Mouse (Mus musculus): ENCODE measurements around the gene B4galnt3. TPM values are rescaled to one million over a fixed set of nuclear protein-coding genes. Genes with fewer than 3 reads are reported as not detected.

The B4galnt3 gene
- polyA plus RNA-seq, 1 experiment, result 0.65 TPM

- DNase-seq, result no peak
- TF ChIP-seq POLR2A (IDR thresholded peaks at IDR 0.05; ENCODE audit: borderline replicate concordance, insufficient read depth, low read length) (no peak), CTCF (IDR thresholded peaks at IDR 0.05; ENCODE audit: borderline replicate concordance, insufficient read depth, low read depth, low read length) (no peak)
Measured at GRCm38 (mm10) chr6:120172294-120173017, 121.9 kb downstream of the B4galnt3 start.

DNA sequence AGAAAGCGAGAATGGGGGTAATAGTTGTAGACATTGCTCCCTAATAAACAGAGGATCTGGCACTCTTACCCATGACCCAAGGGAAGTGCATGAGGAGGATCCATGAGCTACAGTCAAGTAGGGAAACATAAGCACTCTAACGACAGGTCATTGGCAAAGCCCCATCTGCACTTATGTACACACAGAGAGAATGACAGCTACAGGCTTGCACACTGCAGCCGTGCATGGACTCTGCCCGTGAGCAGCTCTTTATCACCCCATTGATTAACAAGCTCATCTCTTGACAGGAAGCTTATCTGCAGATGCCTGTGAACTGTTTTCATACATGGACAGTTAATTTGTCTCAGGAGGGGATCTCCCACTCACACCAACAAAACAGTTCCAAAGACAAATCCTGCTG lies 126.8 kb downstream of the B4galnt3 start:
- Histone ChIP-seq H3K4me3 (replicated peaks; ENCODE audit: insufficient read depth, low read depth, low read length) (no peak overlapping the region), H3K4me1 (ENCODE audit: control insufficient read depth, insufficient read depth, low read length) (no peaks in the 10 kb centered on the region), H3K27me3 (ENCODE audit: control insufficient read depth, insufficient read depth, low read length) (no peaks in the 10 kb centered on the region), H3K27ac (ENCODE audit: insufficient read depth, low read length) (no peak overlapping the region)
- WGBS, result 72% methylated on average over 4 of the region's 4 CpGs
- DNase-seq, result no peak
- TF ChIP-seq POLR2A (IDR thresholded peaks at IDR 0.05; ENCODE audit: borderline replicate concordance, insufficient read depth, low read length) (no peak), CTCF (IDR thresholded peaks at IDR 0.05; ENCODE audit: borderline replicate concordance, insufficient read depth, low read depth, low read length) (no peak)

More at GRCm38 (mm10) chr6:120172294-120173017, 121.9 kb downstream of the B4galnt3 start:
- H3K4me1 ChIP-seq (ENCODE audit: control insufficient read depth, insufficient read depth, low read length), result no peaks in the 10 kb centered on the region
- WGBS, result 75% methylated on average over 8 of the region's 8 CpGs
- no peaks in the 10 kb centered on the region for H3K27me3 ChIP-seq (ENCODE audit: control insufficient read depth, insufficient read depth, low read length)
- H3K27ac ChIP-seq (ENCODE audit: insufficient read depth, low read length), result no peak overlapping the region
- no peak overlapping the region for H3K4me3 ChIP-seq (replicated peaks; ENCODE audit: insufficient read depth, low read depth, low read length)

GRCm38 (mm10) chr6:120164765-120165164 lies 129.6 kb downstream of the B4galnt3 start:
- Histone ChIP-seq H3K4me1 (ENCODE audit: control insufficient read depth, insufficient read depth, low read length) (peaks cover 1% of the 10 kb centered on the region; the same call in 1 of the 2 replicates), H3K27me3 (ENCODE audit: control insufficient read depth, insufficient read depth, low read length) (no peaks in the 10 kb centered on the region), H3K27ac (ENCODE audit: insufficient read depth, low read length) (no peak overlapping the region), H3K4me3 (replicated peaks; ENCODE audit: insufficient read depth, low read depth, low read length) (no peak overlapping the region)
- TF ChIP-seq CTCF (IDR thresholded peaks at IDR 0.05; ENCODE audit: borderline replicate concordance, insufficient read depth, low read depth, low read length) (no peak), POLR2A (IDR thresholded peaks at IDR 0.05; ENCODE audit: borderline replicate concordance, insufficient read depth, low read length) (no peak)
- 51% methylated on average over 4 of the region's 4 CpGs for WGBS
- no peak for DNase-seq

- no peak for TF ChIP-seq CTCF (IDR thresholded peaks at IDR 0.05; ENCODE audit: borderline replicate concordance, insufficient read depth, low read depth, low read length)
- no peak for TF ChIP-seq POLR2A (IDR thresholded peaks at IDR 0.05; ENCODE audit: borderline replicate concordance, insufficient read depth, low read length)
- H3K4me1 ChIP-seq (ENCODE audit: control insufficient read depth, insufficient read depth, low read length), result peaks cover 9% of the 10 kb centered on the region
- H3K27me3 ChIP-seq (ENCODE audit: control insufficient read depth, insufficient read depth, low read length), result no peaks in the 10 kb centered on the region
- H3K27ac ChIP-seq (ENCODE audit: insufficient read depth, low read length), result no peak overlapping the region
- 71% methylated on average over 6 of the region's 6 CpGs for WGBS
- DNase-seq, result no peak
- H3K4me3 ChIP-seq (replicated peaks; ENCODE audit: insufficient read depth, low read depth, low read length), result no peak overlapping the region
Measured at GRCm38 (mm10) chr6:120162928-120163327, 131.4 kb downstream of the B4galnt3 start.

- Histone ChIP-seq H3K4me1 (ENCODE audit: control insufficient read depth, insufficient read depth, low read length) (peaks cover 9% of the 10 kb centered on the region), H3K4me3 (replicated peaks; ENCODE audit: insufficient read depth, low read depth, low read length) (no peak overlapping the region), H3K27me3 (ENCODE audit: control insufficient read depth, insufficient read depth, low read length) (no peaks in the 10 kb centered on the region), H3K27ac (ENCODE audit: insufficient read depth, low read length) (no peak overlapping the region)
- TF ChIP-seq POLR2A (IDR thresholded peaks at IDR 0.05; ENCODE audit: borderline replicate concordance, insufficient read depth, low read length) (no peak), CTCF (IDR thresholded peaks at IDR 0.05; ENCODE audit: borderline replicate concordance, insufficient read depth, low read depth, low read length) (no peak)
- 20% methylated on average over 9 of the region's 9 CpGs for WGBS
- peak; percentile 22 to 62 for DNase-seq
Measured at GRCm38 (mm10) chr6:120159133-120159901, 135.0 kb downstream of the B4galnt3 start.

DNA sequence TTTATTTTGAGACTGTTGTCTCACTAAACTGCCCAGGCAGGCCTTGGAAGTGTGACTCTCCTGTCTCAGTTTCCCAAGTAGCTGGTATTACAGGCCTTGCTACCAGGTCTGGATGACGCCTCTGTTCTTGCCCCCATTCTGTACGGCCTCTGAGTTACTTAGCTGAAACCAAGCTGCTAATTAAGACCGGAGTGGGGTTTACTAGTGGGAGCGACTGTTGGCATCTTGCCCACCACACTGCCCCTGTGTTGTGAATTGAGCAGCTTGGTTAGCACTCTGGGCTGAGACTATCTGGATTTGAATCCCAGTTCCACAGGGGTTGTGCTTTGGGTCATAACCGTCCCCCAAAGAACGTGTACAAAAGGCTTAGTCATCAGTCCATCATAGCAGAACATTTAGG lies 136.9 kb downstream of the B4galnt3 start:
- TF ChIP-seq CTCF (IDR thresholded peaks at IDR 0.05; ENCODE audit: borderline replicate concordance, insufficient read depth, low read depth, low read length), result no peak
- no peak for TF ChIP-seq POLR2A (IDR thresholded peaks at IDR 0.05; ENCODE audit: borderline replicate concordance, insufficient read depth, low read length)
- no peak for DNase-seq
- WGBS, result 53% methylated on average over 6 of the region's 6 CpGs
- no peak overlapping the region for H3K27ac ChIP-seq (ENCODE audit: insufficient read depth, low read length)
- peaks cover 9% of the 10 kb centered on the region for H3K4me1 ChIP-seq (ENCODE audit: control insufficient read depth, insufficient read depth, low read length)
- no peak overlapping the region for H3K4me3 ChIP-seq (replicated peaks; ENCODE audit: insufficient read depth, low read depth, low read length)
- H3K27me3 ChIP-seq (ENCODE audit: control insufficient read depth, insufficient read depth, low read length), result no peaks in the 10 kb centered on the region

- no peak for DNase-seq
- TF ChIP-seq CTCF (IDR thresholded peaks at IDR 0.05; ENCODE audit: borderline replicate concordance, insufficient read depth, low read depth, low read length) (no peak), POLR2A (IDR thresholded peaks at IDR 0.05; ENCODE audit: borderline replicate concordance, insufficient read depth, low read length) (no peak)
- H3K27ac ChIP-seq (ENCODE audit: insufficient read depth, low read length), result no peak overlapping the region
- WGBS, result 80% methylated on average over 4 of the region's 4 CpGs
- H3K4me3 ChIP-seq (replicated peaks; ENCODE audit: insufficient read depth, low read depth, low read length), result no peak overlapping the region
- no peaks in the 10 kb centered on the region for H3K27me3 ChIP-seq (ENCODE audit: control insufficient read depth, insufficient read depth, low read length)
- peaks cover 9% of the 10 kb centered on the region for H3K4me1 ChIP-seq (ENCODE audit: control insufficient read depth, insufficient read depth, low read length)
Measured at GRCm38 (mm10) chr6:120155510-120155909, 138.8 kb downstream of the B4galnt3 start.

Data from cerebellum, adult 2 months (tissue).